Mouse (Mus musculus): ENCODE data around the gene Col6a4. TPM values are rescaled to one million over a fixed set of nuclear protein-coding genes. Genes with fewer than 3 reads are reported as not detected.

Col6a4 gene
- polyA plus RNA-seq, 1 experiment = 1.4 TPM

DNA sequence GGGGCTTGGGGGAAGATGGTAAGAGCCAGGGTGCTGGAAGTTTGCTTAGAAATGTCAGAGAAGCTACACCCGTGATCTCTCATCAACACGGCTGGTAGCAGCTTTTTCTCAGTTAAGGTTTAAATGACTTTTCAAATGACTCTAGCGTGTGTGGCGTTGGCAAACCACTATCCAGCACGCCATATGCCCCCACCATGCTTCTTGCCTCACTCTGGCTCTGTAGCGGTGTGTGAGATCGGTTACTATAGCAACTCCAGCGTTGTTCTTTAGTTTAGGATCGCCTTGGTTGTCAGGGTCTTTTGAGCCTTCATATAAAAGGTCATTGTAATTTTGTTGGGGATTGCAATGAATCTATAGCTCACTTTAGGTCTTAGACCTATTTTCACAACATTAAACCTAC lies 22.5 kb upstream of the Col6a4 start:
- Histone ChIP-seq H3K4me1 (ENCODE audit: control insufficient read depth, insufficient read depth, low read length) (no peaks in the 10 kb centered on the region), H3K4me3 (ENCODE audit: insufficient read depth, low read length) (no peak overlapping the region), H3K27ac (ENCODE audit: insufficient read depth, low read length) (no peak overlapping the region)
- TF ChIP-seq POLR2A (IDR thresholded peaks at IDR 0.05; ENCODE audit: low read depth, low read length) (no peak), CTCF (IDR thresholded peaks at IDR 0.05; ENCODE audit: borderline replicate concordance, insufficient read depth, low read length) (no peak)

DNA sequence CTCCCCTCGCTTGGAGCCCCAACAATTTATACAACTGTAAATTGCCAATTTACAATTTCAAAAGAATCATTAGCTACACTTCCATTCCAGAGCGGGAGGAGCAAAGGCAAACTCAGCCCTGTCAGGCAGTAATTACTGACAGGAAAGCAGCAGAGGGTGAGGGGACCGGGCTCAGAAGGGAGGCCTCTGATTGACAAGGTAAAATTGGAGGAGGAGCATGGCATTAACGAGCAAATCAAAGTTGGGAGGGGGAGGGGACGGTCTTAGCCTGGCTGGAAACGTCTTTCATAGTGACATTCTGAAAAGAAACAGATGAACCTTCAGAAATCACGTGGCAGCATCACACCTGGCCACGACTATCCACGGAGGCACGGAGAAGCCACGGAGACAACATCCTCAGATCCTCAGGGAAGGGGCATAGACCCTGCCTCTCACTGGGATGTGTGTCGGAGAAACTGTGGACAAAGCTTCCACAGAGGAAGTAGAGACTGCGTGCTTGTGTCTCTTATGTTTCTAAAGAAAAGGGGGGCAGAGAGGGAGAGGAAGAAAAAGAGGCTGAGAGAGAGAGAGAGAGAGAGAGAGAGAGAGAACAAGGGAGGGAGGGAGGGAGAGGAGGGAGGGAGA lies 19.3 kb upstream of the Col6a4 start:
- Histone ChIP-seq H3K4me1 (ENCODE audit: control insufficient read depth, insufficient read depth, low read length) (no peaks in the 10 kb centered on the region), H3K27ac (ENCODE audit: insufficient read depth, low read length) (no peak overlapping the region), H3K4me3 (ENCODE audit: insufficient read depth, low read length) (no peak overlapping the region)
- TF ChIP-seq CTCF (IDR thresholded peaks at IDR 0.05; ENCODE audit: borderline replicate concordance, insufficient read depth, low read length) = no peak
- TF ChIP-seq POLR2A (IDR thresholded peaks at IDR 0.05; ENCODE audit: low read depth, low read length) = no peak

DNA sequence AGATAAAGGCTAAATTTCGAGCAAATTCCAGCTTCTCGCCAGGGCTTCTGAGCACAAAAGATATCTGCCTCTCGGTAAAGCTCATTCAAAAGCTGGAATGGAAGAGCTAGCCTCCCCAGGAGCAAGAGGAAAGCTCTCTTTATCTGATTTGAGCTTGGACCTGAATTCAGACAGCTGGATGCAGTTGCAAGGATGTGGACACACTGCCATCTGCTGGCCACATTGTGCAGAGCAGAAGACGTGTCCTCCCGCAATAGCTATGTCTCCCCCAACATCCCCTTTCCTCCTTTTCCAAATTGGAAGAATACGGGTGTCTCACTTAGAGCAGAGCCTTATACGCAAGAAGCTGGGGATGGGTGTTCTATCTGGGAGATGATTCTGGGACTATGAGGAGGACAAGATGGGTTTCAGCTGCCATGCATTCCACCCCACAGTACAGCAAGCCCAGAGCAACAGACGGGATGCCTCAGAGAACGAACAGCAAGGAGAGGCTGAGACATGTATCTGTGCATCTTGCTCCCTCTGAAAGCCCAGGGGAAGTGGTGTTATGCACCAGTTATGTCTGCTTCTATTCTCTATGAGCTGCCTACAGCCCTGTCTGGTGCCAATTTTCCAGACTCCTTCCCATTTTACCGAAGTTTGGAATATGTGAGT lies 16.3 kb upstream of the Col6a4 start:
- H3K4me3 ChIP-seq (ENCODE audit: insufficient read depth, low read length) = no peak overlapping the region
- no peak for TF ChIP-seq POLR2A (IDR thresholded peaks at IDR 0.05; ENCODE audit: low read depth, low read length)
- TF ChIP-seq CTCF (IDR thresholded peaks at IDR 0.05; ENCODE audit: borderline replicate concordance, insufficient read depth, low read length) = peak; percentile 98

DNA sequence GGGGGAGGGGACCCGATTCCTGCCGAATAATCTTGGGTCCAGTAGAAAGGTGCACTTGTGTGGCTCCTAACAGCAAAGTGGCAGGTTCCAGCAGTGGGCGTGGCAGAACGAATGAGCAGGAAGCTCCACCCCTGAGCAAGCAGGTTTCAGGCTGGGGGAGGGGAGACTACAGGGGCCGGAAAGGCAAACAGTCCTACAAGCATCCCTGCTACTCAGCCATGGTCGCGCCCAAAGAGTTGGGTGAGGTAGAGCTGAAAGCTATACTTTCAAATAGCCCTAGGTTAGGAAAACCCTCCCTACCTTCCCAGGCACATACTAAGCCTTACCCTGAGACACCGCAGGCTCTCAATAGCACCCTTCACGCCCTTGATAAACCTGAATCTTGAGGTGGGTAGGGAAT lies 9.7 kb upstream of the Col6a4 start:
- H3K4me1 ChIP-seq (ENCODE audit: control insufficient read depth, insufficient read depth, low read length) = no peaks in the 10 kb centered on the region
- no peak overlapping the region for H3K27ac ChIP-seq (ENCODE audit: insufficient read depth, low read length)
- H3K4me3 ChIP-seq (ENCODE audit: insufficient read depth, low read length) = no peak overlapping the region
- TF ChIP-seq CTCF (IDR thresholded peaks at IDR 0.05; ENCODE audit: borderline replicate concordance, insufficient read depth, low read length) (no peak), POLR2A (IDR thresholded peaks at IDR 0.05; ENCODE audit: low read depth, low read length) (no peak)

More for the DNA sequence above, 16.3 kb upstream of the Col6a4 start:
- H3K4me1 ChIP-seq (ENCODE audit: control insufficient read depth, insufficient read depth, low read length) = no peaks in the 10 kb centered on the region
- no peak overlapping the region for H3K27ac ChIP-seq (ENCODE audit: insufficient read depth, low read length)

DNA sequence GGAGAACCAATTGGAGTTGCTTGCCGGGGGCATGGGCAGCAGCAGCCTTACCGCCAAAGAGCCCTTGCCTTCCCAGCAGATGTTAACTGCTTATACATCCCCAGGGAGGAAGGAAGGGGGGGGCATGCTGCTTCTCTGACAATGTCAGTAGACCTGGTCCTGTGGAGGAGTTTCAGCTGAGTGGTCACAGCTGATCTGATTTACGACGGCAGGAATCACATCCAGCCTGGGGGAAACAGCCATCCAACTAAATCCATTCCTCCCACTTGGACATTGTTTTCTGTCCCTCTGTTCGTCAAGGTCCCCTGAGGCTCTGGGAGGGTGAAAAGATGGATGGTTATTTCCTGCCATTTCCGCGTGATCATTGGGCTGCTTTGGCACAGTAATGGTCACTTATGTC lies 7.8 kb upstream of the Col6a4 start:
- no peak overlapping the region for H3K27ac ChIP-seq (ENCODE audit: insufficient read depth, low read length)
- TF ChIP-seq CTCF (IDR thresholded peaks at IDR 0.05; ENCODE audit: borderline replicate concordance, insufficient read depth, low read length) = no peak
- TF ChIP-seq POLR2A (IDR thresholded peaks at IDR 0.05; ENCODE audit: low read depth, low read length) = no peak
- H3K4me1 ChIP-seq (ENCODE audit: control insufficient read depth, insufficient read depth, low read length) = no peaks in the 10 kb centered on the region
- no peak overlapping the region for H3K4me3 ChIP-seq (ENCODE audit: insufficient read depth, low read length)

DNA sequence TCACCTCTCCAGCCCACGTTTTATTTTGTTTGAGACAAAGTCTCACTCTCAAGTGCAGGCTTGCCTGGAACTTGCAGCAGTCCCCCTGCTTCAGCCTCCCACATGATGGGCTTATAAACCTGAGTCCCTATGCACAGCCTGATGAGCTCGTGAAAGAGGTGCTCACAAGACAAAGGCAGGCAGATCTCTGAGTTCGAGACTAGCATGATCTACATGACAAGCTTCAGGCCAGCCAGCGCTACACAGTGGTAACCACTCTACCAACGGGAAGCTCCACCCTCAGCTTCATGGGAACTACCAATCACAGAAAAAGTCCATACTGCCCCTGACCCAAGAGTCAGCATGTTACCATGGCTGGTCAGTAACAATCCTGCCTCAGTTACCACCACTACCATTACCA lies 4.6 kb upstream of the Col6a4 start:
- Histone ChIP-seq H3K4me1 (ENCODE audit: control insufficient read depth, insufficient read depth, low read length) (no peaks in the 10 kb centered on the region), H3K27ac (ENCODE audit: insufficient read depth, low read length) (no peak overlapping the region), H3K4me3 (ENCODE audit: insufficient read depth, low read length) (no peak overlapping the region)
- TF ChIP-seq CTCF (IDR thresholded peaks at IDR 0.05; ENCODE audit: borderline replicate concordance, insufficient read depth, low read length) (no peak), POLR2A (IDR thresholded peaks at IDR 0.05; ENCODE audit: low read depth, low read length) (no peak)

DNA sequence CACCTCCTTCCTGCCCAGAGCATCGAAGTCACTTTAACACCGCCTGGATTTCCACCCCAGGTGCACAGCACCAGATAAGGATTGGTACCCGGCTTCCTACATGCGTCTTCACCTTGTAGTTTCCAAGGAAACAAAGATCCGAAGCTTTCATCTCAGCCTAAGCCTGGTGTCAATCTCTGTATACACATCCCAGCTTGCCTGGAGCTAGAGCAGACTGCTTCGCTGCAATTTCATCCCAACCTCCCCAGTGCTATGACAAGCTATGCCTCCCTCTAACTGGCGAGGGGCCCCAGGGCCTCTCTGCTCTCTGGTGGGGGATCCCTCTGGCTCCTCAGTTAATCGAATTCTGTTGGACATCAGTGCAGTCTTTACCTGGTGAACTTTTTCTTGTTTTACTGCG lies 3.7 kb upstream of the Col6a4 start:
- H3K27ac ChIP-seq (ENCODE audit: insufficient read depth, low read length) = no peak overlapping the region
- no peak overlapping the region for H3K4me3 ChIP-seq (ENCODE audit: insufficient read depth, low read length)
- TF ChIP-seq CTCF (IDR thresholded peaks at IDR 0.05; ENCODE audit: borderline replicate concordance, insufficient read depth, low read length) = no peak
- no peak for TF ChIP-seq POLR2A (IDR thresholded peaks at IDR 0.05; ENCODE audit: low read depth, low read length)
- no peaks in the 10 kb centered on the region for H3K4me1 ChIP-seq (ENCODE audit: control insufficient read depth, insufficient read depth, low read length)

DNA sequence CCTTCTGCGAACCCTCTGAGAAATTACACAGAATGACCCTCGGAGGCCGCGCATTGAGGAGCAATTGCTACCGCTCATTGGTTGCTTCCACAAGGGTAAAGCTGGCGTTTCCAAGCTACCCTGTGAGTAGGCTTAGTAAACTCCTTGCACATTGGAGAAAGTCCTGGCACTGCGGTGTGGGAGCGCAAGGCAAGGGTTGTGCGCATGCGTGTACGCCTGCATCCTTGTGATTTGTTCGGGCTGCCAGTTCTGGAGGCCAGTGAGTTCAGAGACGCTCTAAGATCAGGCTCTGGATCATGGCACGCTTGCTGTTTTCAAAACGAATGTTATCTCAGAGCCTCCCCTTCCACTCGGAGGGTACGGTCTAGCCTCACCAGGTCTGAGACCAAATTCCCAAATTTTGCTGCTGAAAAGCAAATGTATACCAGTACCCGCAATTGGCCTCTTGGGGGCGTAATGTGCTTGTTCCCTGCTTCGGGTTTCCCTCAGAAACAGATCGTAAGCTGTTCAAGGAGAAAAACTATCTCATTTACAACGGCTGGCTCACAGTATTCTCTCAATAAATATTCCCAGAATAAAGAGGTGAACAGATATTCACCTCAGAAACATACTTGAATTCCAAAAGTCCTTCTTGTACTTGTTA lies 2.9 kb upstream of the Col6a4 start:
- TF ChIP-seq CTCF (IDR thresholded peaks at IDR 0.05; ENCODE audit: borderline replicate concordance, insufficient read depth, low read length) (no peak), POLR2A (IDR thresholded peaks at IDR 0.05; ENCODE audit: low read depth, low read length) (no peak)
- Histone ChIP-seq H3K27ac (ENCODE audit: insufficient read depth, low read length) (no peak overlapping the region), H3K4me1 (ENCODE audit: control insufficient read depth, insufficient read depth, low read length) (no peaks in the 10 kb centered on the region), H3K4me3 (ENCODE audit: insufficient read depth, low read length) (no peak overlapping the region)

DNA sequence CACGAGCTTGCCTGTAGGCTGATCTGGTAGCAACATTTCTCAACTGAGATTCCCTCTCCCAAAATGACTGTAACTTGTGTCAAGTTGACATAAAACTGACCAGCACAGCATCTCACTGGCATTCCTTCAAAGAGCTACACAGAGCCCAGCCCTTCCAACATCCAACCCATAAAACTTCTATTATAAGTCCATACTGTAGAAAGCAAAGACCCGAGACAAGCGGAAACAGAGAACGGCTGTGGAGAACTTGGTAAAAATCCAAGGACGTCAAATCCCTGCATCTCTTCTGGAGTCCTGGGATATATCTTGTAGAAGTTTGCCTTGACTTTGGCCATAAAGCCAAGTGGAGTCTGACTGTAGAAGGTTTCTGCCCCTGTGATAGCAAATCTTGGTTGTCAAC lies 15.1 kb downstream of the Col6a4 start:
- Histone ChIP-seq H3K4me3 (ENCODE audit: insufficient read depth, low read length) (no peak overlapping the region), H3K4me1 (ENCODE audit: control insufficient read depth, insufficient read depth, low read length) (no peaks in the 10 kb centered on the region), H3K27ac (ENCODE audit: insufficient read depth, low read length) (no peak overlapping the region)
- TF ChIP-seq POLR2A (IDR thresholded peaks at IDR 0.05; ENCODE audit: low read depth, low read length) = no peak
- TF ChIP-seq CTCF (IDR thresholded peaks at IDR 0.05; ENCODE audit: borderline replicate concordance, insufficient read depth, low read length) = no peak
